Mouse (Mus musculus) erythroblast, embryonic 14.5 days (primary cell): ENCODE results near the gene Taz.

Experiments
- GATA1 ChIP-seq: IDR thresholded peaks from 2 replicates; pipeline ENCODE4 v1.6.1; 2012; ENCODE audit warnings: low read length, inconsistent platforms, mixed read lengths
- TAL1 ChIP-seq: IDR thresholded peaks from 3 replicates; pipeline ENCODE4 v1.6.1; 2012; ENCODE audit warnings: low read length, inconsistent platforms, mixed read lengths

GRCm38 (mm10) chrX:74282395-74283091 is 831 bp downstream of the Taz start:
- no peak for TF ChIP-seq GATA1
- TF ChIP-seq TAL1, result no peak
